Mouse (Mus musculus) ES-E14 (cell line): ENCODE measurements at regions not wholly inside any gene's neighbourhood (a gene's known extent, or its start where the extent isn't known, plus 50 kb on each side); places are given as distances from the start of the nearest gene placed in this dataset.

ENCODE experiments used
- CHD2 ChIP-seq: IDR thresholded peaks from 2 replicates; pipeline ENCODE4 v1.6.1; 2014; ENCODE audit warnings: mild to moderate bottlenecking, low read depth, low read length, inconsistent platforms
- HCFC1 ChIP-seq: IDR thresholded peaks from 2 replicates; pipeline ENCODE4 v1.6.1; 2012; ENCODE audit warnings: low read length, inconsistent platforms, borderline replicate concordance; ENCODE audit not compliant: insufficient read depth
- MAFK ChIP-seq: IDR thresholded peaks from 2 replicates; pipeline ENCODE4 v1.6.1; 2014; ENCODE audit warnings: mild to moderate bottlenecking, low read depth, low read length, inconsistent platforms; ENCODE audit not compliant: insufficient read depth
- ZC3H11A ChIP-seq: IDR thresholded peaks from 2 replicates; pipeline ENCODE4 v1.6.1; 2012; ENCODE audit warnings: low read depth, mild to moderate bottlenecking, inconsistent platforms, low read length, borderline replicate concordance
- ZNF384 ChIP-seq: IDR thresholded peaks from 2 replicates; pipeline ENCODE4 v1.6.1; 2012; ENCODE audit warnings: low read depth, low read length, inconsistent platforms

DNA sequence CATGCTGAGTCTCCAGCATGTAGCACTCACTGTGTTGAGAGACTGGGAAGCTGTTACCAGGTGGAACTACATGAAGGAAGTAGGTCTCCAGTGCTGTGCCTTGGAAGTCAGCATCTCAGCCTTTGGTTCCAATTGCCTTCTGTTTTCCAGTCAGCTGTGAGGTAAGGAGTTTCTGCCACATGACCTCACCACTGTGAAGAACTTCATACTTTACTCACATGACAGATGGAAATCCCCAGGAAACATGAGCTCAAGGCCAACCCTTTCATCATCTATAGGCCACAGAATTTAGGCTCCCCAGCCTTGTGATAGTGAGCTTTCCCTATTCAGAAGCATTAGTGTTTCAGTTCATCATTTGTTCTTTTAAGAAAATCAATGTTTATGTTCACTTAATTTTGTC lies 314.4 kb upstream of the Ngly1 start:
- TF ChIP-seq ZC3H11A (no peak), CHD2 (no peak), ZNF384 (no peak), MAFK (no peak), HCFC1 (no peak)
